Mouse (Mus musculus): ENCODE data around the gene Rbp2. TPM values are rescaled to one million over a fixed set of nuclear protein-coding genes. Genes with fewer than 3 reads are reported as not detected.

Gene Rbp2
- polyA plus RNA-seq, 1 experiment from 2014 or later: 3.7 TPM

GRCm38 (mm10) chr9:98529776-98530175, 43.9 kb downstream of the Rbp2 start:
- no peak overlapping the region for H3K4me3 ChIP-seq (ENCODE audit: low read depth, low read length)
- no peaks in the 10 kb centered on the region for H3K36me3 ChIP-seq (ENCODE audit: control insufficient read depth, insufficient read depth, low read length)
- H3K9ac ChIP-seq (ENCODE audit: low read depth, low read length): no peak overlapping the region
- no peaks in the 10 kb centered on the region for H3K9me3 ChIP-seq (ENCODE audit: control insufficient read depth, low read length)
- H3K4me2 ChIP-seq (ENCODE audit: low read depth, low read length): no peak overlapping the region
- H3K4me1 ChIP-seq (ENCODE audit: control insufficient read depth, insufficient read depth, low read length): no peaks in the 10 kb centered on the region
- no peaks in the 10 kb centered on the region for H3K27me3 ChIP-seq (replicated peaks; ENCODE audit: control insufficient read depth, insufficient read depth, low read length)
- DNase-seq (ENCODE audit: low spot score) (no peak), ATAC-seq (ENCODE audit: low read depth) (no peak)
- 57% methylated on average over 4 of the region's 4 CpGs for WGBS
- no peak overlapping the region for H3K27ac ChIP-seq (replicated peaks; ENCODE audit: low read depth, low read length)

DNA sequence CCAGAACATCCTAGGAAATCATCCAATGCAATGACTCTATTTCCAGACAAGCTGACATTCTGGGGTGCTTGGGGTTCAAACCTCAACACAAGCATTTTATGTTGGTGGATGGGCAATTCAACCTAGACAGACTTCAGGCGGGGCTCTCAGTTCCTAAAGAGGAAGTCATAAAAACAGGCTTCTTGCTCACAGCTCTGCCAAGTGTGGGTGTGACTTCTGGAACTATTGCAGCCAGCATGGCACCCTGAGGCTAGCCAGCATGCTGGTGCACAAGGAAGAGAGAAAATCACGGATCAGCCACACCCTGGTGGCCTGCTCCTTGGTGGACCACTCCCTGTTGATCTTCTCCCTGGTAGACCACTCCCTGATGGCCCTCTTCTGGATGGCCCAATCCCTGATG, 45.1 kb downstream of the Rbp2 start:
- WGBS: 55% methylated on average over 2 of the region's 2 CpGs
- Histone ChIP-seq H3K4me3 (ENCODE audit: low read depth, low read length) (no peak overlapping the region), H3K4me1 (ENCODE audit: control insufficient read depth, insufficient read depth, low read length) (no peaks in the 10 kb centered on the region), H3K9me3 (ENCODE audit: control insufficient read depth, low read length) (no peaks in the 10 kb centered on the region), H3K36me3 (ENCODE audit: control insufficient read depth, insufficient read depth, low read length) (no peaks in the 10 kb centered on the region), H3K9ac (ENCODE audit: low read depth, low read length) (no peak overlapping the region), H3K27me3 (replicated peaks; ENCODE audit: control insufficient read depth, insufficient read depth, low read length) (no peaks in the 10 kb centered on the region), H3K4me2 (ENCODE audit: low read depth, low read length) (no peak overlapping the region), H3K27ac (replicated peaks; ENCODE audit: low read depth, low read length) (no peak overlapping the region)
- DNase-seq (ENCODE audit: low spot score): no peak
- no peak for ATAC-seq (ENCODE audit: low read depth)

DNA sequence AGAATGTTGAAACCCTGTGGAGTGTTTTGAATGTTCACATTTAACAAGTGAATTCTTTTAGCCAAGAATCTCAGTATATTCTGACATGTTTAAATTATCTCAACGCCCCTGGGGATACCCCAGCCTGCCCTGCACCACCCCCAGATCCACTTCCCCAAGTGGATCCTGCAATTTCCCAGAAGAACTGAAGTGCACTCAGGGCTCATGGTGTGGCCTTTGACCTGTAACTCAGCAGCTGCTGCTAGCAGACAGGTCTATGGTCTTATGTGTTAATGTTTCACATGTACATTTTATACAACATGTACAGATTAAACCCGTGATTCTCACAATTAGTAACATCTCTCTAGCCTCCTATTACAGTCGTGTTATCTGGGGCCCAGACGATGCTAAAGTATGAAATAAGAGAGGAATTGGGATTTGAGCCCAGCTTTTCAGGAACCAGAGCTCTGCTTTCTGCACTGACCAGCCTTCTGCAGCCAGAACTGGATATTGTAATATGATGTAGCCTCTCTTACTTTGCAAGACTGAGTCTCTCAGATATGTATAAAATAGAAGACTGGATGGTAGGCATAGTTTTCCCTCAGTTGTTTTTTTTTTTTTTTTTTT, 48.9 kb downstream of the Rbp2 start:
- ATAC-seq (ENCODE audit: low read depth): no peak
- Histone ChIP-seq H3K4me2 (ENCODE audit: low read depth, low read length) (no peak overlapping the region), H3K9ac (ENCODE audit: low read depth, low read length) (no peak overlapping the region), H3K27ac (replicated peaks; ENCODE audit: low read depth, low read length) (no peak overlapping the region), H3K4me1 (ENCODE audit: control insufficient read depth, insufficient read depth, low read length) (no peaks in the 10 kb centered on the region), H3K27me3 (replicated peaks; ENCODE audit: control insufficient read depth, insufficient read depth, low read length) (no peaks in the 10 kb centered on the region), H3K9me3 (ENCODE audit: control insufficient read depth, low read length) (no peaks in the 10 kb centered on the region), H3K36me3 (ENCODE audit: control insufficient read depth, insufficient read depth, low read length) (no peaks in the 10 kb centered on the region), H3K4me3 (ENCODE audit: low read depth, low read length) (no peak overlapping the region)
- DNase-seq (ENCODE audit: low spot score): peak; percentile 51
- WGBS: 49% methylated on average over 4 of the region's 4 CpGs

DNA sequence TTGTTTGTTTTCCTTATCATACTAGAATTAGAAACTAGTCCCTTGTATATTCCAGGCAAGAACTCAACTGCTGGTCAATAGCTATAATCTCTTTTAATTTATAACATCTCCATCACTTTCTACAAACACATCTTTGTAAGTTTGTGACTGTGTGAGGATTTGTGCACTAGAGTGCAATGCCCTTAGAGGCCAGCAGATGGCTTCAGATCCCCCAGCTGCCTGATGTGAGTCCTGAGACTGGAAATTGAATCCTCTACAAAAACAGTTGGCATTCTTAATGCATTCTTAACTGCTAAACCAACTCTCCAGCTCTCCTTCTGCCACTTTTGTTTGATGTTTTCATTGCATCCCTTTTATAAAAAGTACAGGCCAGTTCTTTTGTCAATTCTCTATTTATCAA, 49.8 kb downstream of the Rbp2 start:
- ATAC-seq (ENCODE audit: low read depth): no peak
- DNase-seq (ENCODE audit: low spot score): no peak
- Histone ChIP-seq H3K36me3 (ENCODE audit: control insufficient read depth, insufficient read depth, low read length) (no peaks in the 10 kb centered on the region), H3K9ac (ENCODE audit: low read depth, low read length) (no peak overlapping the region), H3K4me3 (ENCODE audit: low read depth, low read length) (no peak overlapping the region), H3K4me2 (ENCODE audit: low read depth, low read length) (no peak overlapping the region), H3K27ac (replicated peaks; ENCODE audit: low read depth, low read length) (no peak overlapping the region), H3K4me1 (ENCODE audit: control insufficient read depth, insufficient read depth, low read length) (no peaks in the 10 kb centered on the region), H3K27me3 (replicated peaks; ENCODE audit: control insufficient read depth, insufficient read depth, low read length) (no peaks in the 10 kb centered on the region), H3K9me3 (ENCODE audit: control insufficient read depth, low read length) (no peaks in the 10 kb centered on the region)

DNA sequence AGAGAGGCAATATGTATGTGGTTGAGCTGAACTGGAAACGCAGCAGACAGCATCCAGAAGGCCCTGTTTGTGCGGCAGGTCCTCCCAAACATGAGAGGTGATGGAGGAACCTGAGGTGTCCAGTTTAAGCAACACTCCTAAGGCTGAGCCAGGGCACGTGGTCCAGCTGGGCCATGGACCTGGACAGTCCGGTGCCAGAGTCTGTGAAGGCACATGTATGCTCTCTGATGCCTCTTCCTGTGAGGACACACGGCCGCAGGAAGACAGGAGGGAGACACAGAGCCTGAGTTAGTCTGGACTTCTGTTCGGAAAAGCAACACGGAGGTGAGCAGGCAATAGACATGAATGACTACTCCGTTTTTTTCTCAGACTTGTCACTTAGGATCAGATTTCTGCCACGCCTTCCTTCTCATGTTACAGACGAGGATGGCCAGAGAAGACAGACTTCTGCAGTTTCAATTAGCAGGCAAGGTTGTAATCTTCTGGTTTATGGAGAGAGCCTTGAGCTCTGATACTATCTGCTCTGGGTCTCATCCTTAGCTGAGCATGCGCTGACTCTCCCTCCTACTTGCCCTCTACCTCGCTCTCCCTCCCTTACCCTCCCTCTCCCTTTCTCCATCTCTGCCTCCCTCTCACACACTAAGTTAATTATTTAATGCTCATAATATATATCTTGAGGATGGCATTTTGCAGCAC, 52.2 kb downstream of the Rbp2 start:
- Histone ChIP-seq H3K9ac (ENCODE audit: low read depth, low read length) (0 out of 2 replicates have a peak overlapping the region, but pooled peaks have one; percentile 20), H3K36me3 (ENCODE audit: control insufficient read depth, insufficient read depth, low read length) (no peaks in the 10 kb centered on the region), H3K27ac (replicated peaks; ENCODE audit: low read depth, low read length) (no peak overlapping the region), H3K27me3 (replicated peaks; ENCODE audit: control insufficient read depth, insufficient read depth, low read length) (no peaks in the 10 kb centered on the region; the same call in 1 of the 2 replicates), H3K4me1 (ENCODE audit: control insufficient read depth, insufficient read depth, low read length) (no peaks in the 10 kb centered on the region), H3K4me3 (ENCODE audit: low read depth, low read length) (0 out of 2 replicates have a peak overlapping the region, but pooled peaks have one; percentile 6), H3K9me3 (ENCODE audit: control insufficient read depth, low read length) (no peaks in the 10 kb centered on the region), H3K4me2 (ENCODE audit: low read depth, low read length) (peak overlapping the region; percentile 35)
- ATAC-seq (ENCODE audit: low read depth) (peak; percentile 55; the same call in 1 of the 2 replicates), DNase-seq (ENCODE audit: low spot score) (peak; percentile 64)
- 32% methylated on average over 12 of the region's 13 CpGs for WGBS

DNA sequence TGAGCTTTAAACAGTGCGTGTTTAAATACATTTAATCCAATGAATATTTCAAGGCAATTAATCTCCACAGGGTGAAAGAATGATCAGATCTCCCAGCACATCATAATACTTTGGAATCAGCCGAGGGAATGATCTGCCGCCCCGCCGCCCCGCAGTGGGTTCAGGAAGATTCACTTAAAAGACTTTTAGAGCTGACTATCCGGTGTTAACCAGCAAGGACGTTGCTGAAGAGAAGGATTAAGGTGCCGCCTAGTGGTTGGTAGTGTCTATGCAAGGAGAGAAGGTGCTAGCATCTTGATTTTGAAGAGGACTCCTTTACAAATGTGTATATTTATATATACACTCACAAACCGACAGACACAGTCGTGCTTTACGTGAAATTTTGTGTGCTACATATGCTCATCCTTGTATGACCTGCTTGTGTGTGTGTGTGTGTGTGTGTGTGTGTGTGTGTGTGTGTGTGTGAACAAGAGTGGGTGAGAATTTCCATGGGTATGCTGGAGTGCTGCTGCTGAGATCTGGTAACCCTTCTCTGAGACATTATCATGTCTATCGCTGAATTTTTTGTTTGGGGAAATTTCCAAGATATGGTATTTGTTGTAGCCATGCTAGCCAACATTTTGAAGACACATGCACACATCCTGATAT, 52.9 kb downstream of the Rbp2 start:
- H3K27me3 ChIP-seq (replicated peaks; ENCODE audit: control insufficient read depth, insufficient read depth, low read length): no peaks in the 10 kb centered on the region; the same call in 1 of the 2 replicates
- H3K9ac ChIP-seq (ENCODE audit: low read depth, low read length): 0 out of 2 replicates have a peak overlapping the region, but pooled peaks have one; percentile 20
- peak overlapping the region; percentile 35 for H3K4me2 ChIP-seq (ENCODE audit: low read depth, low read length)
- DNase-seq (ENCODE audit: low spot score): peak; percentile 91
- H3K4me3 ChIP-seq (ENCODE audit: low read depth, low read length): 0 out of 2 replicates have a peak overlapping the region, but pooled peaks have one; percentile 6
- no peaks in the 10 kb centered on the region for H3K9me3 ChIP-seq (ENCODE audit: control insufficient read depth, low read length)
- H3K4me1 ChIP-seq (ENCODE audit: control insufficient read depth, insufficient read depth, low read length): no peaks in the 10 kb centered on the region
- no peaks in the 10 kb centered on the region for H3K36me3 ChIP-seq (ENCODE audit: control insufficient read depth, insufficient read depth, low read length)
- WGBS: 4% methylated on average over 13 of the region's 13 CpGs
- peak; percentile 81 for ATAC-seq (ENCODE audit: low read depth)
- H3K27ac ChIP-seq (replicated peaks; ENCODE audit: low read depth, low read length): no peak overlapping the region

DNA sequence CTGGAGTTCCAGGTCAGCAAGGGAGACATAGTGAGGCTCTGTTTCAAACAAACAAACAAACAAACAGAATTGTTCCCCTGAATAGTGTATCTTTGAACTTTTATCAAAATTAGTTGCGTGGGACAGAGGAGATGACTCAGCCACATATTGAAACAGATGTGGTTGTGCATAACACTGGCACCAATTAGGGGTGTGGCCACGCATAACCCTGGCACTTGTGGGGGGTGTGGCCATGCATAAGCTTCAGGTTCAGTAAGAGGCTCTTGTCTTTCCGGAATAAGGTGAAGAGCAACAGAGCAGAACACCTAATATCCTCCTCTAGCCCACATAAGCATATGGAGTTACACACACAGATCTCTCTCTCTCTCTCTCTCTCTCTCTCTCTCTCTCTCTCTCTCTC, 58.1 kb downstream of the Rbp2 start:
- H3K4me2 ChIP-seq (ENCODE audit: low read depth, low read length): no peak overlapping the region
- H3K9me3 ChIP-seq (ENCODE audit: control insufficient read depth, low read length): no peaks in the 10 kb centered on the region
- H3K9ac ChIP-seq (ENCODE audit: low read depth, low read length): no peak overlapping the region
- no peak overlapping the region for H3K4me3 ChIP-seq (ENCODE audit: low read depth, low read length)
- H3K36me3 ChIP-seq (ENCODE audit: control insufficient read depth, insufficient read depth, low read length): no peaks in the 10 kb centered on the region
- 81% methylated on average over 3 of the region's 3 CpGs for WGBS
- DNase-seq (ENCODE audit: low spot score) (no peak), ATAC-seq (ENCODE audit: low read depth) (no peak)
- H3K4me1 ChIP-seq (ENCODE audit: control insufficient read depth, insufficient read depth, low read length): no peaks in the 10 kb centered on the region
- no peaks in the 10 kb centered on the region; the same call in 1 of the 2 replicates for H3K27me3 ChIP-seq (replicated peaks; ENCODE audit: control insufficient read depth, insufficient read depth, low read length)
- no peak overlapping the region for H3K27ac ChIP-seq (replicated peaks; ENCODE audit: low read depth, low read length)

Measured in embryonic facial prominence, embryonic 14.5 days (tissue).